Mouse (Mus musculus) hindbrain, embryonic 11.5 days (tissue): Measurements from ENCODE around the gene Prmt9. TPM values are rescaled to one million over a fixed set of nuclear protein-coding genes. Genes with fewer than 3 reads are reported as not detected.

ENCODE experiments used
- polyA plus RNA-seq: library from polyadenylated mRNA; unstranded; fragments of >200 nt; fragmentation: Nextera tagmentation; extraction: Ambion mirVana; gene quantifications from 2 replicates; pipeline ENCODE4 v1.2.1, GENCODE M21; 2014

The Prmt9 gene
- polyA plus RNA-seq, 1 experiment from 2014 or later = 22.7 TPM

Other genes with a start within 250 kb of the Prmt9 start
- gene Arhgap10, start 31.4 kb upstream of the Prmt9 start, polyA plus RNA-seq = 13.6 and 15.4 TPM in 2 replicates
- gene Tmem184c, start 61.3 kb downstream of the Prmt9 start, polyA plus RNA-seq = 61.0 and 62.9 TPM in 2 replicates
- 17.3 and 23.9 TPM in 2 replicates for gene Ednra, start 175.1 kb downstream of the Prmt9 start, polyA plus RNA-seq